Mouse (Mus musculus) heart, adult 8-10 months (tissue): ENCODE measurements around the gene Trim26. TPM values are rescaled to one million over a fixed set of nuclear protein-coding genes. Genes with fewer than 3 reads are reported as not detected.
"Not testable (repeated sequence)": the region's sequence is repeated elsewhere in the genome, so short reads cannot be mapped to it uniquely, and the experiment has no call there.

Experiments
- DNase-seq: peaks from one replicate; pipeline ENCODE4 v3.0.0; 2022; ENCODE audit warnings: low spot score
- total RNA-seq, 4 experiments: library from RNA; stranded (reverse); gene quantifications; 2 replicates each; pipeline ENCODE4 v1.2.4; 2022

The Trim26 gene
- total RNA-seq, result 10 to 100 TPM; 19.6 to 20.5 (median 19.9) TPM

DNA sequence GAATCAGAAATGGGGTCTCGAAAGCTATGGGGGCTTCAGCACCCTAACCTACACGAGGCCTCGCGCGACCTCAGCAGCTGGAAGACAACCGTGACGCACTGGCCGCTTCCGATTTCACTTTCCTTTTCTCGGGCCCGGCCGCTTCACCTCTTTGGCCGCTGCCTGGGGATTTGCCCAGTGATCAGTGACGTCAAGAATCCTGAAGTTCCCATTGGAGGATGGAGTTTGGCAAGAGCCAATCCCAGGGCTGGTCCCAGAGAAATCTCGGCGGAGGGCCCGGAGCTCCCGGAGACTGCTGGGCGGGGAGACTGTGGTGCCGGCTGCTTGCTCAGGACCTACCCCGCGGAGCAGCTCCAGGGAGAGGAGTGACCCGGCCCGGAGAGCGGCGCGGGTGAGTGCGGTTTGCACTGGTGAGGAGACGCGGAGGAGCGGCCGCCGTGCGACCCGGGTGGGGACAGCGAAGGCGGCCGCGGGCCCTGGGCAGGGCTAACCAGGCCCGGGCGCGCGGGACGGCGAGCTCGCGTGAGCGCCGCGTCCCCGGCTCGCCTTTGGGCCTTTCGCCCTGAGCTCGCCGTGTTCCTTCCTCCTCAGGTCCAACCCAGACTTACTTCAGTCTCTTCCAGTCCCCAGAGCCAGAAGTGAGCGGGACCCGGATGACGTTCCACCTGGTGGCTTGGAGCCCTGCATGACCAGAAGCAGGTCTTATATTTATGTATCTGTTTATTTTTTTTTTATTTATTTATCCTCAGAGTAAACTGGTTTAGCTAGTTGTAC lies at the start of gene Trim26:
TSS of gene Trim26 (plus strand) at position 261 of the 774 bp plus-strand sequence.
- peak; percentile 100 for DNase-seq

DNA sequence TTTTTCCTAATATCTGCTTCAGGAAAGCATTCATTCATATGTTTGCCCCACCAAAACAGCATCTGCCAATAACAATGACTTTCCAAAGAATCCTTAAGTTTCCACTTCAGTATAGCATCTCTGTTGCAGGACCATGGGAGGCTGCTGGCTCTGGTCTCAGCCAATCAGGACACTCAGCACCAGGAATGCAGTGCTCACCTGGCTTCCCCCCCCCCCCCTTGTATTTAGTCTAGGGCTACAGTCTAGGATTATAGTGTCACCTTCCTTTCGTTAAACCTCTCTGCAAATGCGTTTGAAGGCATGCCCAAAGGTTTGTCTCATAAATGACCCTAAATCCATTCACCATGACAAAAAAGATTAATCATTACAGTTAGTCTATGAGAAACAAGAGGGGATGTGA lies 48.6 kb upstream of the Trim26 start:
- DNase-seq, result no peak

DNA sequence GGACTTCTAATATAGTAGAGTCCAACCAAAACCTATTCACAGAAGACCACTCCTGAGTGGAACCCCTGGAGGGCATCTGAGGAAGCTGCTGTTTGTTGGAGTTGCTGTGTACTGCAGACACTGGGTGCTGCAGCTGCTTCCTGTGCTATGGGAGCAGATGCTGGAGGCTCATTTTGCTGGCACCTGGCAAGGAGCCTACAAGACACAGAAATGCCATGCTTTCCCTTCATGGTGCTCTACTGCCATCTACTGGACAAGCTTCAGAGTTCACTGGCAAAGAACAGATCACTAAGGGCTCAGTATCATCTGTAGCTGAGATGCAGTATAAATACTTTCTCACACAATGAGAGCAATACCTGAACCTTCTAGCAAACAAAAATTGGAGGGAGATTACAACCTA lies 48.1 kb upstream of the Trim26 start:
- peak; percentile 59 for DNase-seq

DNA sequence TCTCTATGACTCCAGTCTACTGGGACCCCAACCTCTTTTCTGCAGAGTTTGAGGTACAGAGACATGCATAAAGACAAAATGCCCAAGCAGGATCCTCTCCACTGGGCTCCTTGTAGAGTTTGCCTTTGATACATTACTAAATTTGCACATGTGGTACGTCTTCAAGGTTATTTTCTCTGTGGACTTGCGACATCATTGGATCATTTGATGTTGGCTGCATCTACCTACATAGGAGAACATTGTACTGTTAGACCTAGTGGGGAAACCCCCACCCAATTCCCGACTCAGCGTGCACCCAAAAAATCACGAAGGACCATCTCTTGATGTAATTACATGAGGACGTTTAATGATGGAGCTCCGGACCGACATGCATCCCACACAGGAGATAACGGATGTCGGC lies 37.4 kb upstream of the Trim26 start:
- no peak for DNase-seq

DNA sequence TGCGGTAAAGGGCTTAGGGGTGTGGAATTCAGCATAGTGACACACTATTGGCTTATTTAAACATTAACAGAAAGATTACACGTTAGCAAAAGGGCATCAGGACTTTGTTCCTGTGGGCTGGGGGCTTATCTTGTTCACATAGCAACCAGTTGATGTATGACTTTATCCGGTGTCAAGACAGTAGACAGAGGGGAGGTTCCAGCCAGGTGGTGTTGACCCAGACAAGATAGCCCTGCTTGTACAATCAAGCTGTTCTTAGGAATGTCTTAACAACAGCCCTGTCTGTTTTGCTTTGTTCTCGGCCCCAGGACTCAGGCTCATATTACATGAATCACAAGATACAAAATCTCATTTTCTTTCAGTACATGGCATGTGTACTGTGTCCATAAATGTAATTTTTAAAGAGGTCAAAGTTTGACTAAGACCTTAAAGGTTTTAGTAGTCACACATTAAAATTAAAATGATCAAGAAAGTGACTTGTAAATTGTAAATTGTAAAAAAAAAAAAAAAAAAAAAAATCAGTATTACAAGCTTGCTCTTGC lies 36.9 kb upstream of the Trim26 start:
- DNase-seq, result not testable (repeated sequence)

DNA sequence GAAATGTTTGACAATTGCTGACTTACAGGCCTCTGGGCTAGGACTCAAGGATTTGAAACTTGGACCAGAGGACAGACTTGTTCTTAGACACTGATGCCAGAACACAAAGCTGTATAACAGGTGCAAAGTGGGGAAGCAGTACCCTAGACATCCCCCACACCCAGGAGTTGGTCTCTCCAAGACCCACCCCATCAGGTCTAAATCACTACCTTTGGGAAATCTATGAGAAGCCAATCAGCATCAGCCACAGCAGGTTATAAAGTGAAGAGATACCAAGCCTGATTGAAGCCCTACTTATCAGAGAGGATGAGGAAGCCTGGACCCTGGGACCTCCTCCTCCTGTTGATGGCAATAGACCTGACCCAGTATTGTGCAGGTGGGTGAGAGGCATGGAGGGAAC lies 25.1 kb upstream of the Trim26 start, which contains the start of gene H2-M10.6:
TSS of gene H2-M10.6 (plus strand) at position 301 of the 400 bp plus-strand sequence.
- DNase-seq, result no peak

DNA sequence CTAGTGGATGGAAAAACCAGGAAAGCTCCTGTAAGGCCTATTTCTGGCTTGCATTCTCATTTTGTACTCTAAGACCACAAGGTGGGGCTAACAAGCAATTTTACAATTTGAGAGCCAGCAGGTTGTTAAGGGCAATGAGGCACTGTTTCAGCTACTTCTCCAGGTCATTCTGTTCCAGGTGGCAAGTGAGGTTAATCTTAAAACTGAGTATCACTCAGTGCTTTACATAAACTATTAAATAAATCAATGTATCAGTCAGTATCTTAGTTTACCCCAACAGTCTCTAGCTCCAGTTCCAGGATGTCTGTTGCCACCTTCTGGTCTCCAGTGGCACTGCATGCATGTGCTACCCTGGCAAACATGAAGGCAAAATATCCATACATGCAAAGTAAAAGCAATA lies 12.9 kb upstream of the Trim26 start:
- DNase-seq, result peak; percentile 57

DNA sequence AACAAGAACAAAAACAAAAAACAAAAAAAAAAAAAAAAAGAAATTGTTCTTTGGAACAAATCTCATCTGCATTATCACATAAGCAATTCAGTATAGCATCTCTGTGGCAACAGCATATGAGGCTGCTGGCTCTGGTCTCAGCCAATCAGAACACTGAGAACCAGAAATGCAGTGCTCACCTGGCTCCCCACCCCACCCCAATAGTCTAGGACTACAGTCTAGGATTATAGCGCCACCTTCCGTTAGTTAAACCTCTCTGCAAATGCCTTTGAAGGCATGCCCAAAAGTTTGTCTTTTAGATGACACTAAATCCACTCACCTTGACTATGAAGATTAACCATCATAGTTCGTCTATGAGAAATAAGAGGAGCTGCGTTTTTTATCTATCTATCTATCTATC lies 11.4 kb upstream of the Trim26 start:
- no peak for DNase-seq

DNA sequence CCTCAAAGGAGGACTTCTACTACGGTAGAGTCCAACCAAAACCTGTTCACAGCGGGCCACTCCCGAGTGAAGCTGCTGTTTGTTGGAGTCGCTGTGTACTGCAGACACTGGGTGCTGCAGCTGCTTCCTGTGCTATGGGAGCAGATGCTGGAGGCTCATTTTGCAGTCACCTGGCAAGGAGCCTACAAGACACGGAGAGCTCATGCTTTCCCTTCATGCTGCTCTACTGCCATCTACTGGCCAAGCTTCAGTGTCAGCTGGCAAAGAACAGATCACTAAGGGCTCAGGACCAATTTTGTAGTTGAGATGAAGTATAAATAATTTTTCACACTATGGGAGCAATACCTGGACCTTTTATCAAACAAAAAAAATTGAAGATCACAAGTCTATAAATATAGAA lies 10.9 kb upstream of the Trim26 start:
- peak; percentile 88 for DNase-seq

DNA sequence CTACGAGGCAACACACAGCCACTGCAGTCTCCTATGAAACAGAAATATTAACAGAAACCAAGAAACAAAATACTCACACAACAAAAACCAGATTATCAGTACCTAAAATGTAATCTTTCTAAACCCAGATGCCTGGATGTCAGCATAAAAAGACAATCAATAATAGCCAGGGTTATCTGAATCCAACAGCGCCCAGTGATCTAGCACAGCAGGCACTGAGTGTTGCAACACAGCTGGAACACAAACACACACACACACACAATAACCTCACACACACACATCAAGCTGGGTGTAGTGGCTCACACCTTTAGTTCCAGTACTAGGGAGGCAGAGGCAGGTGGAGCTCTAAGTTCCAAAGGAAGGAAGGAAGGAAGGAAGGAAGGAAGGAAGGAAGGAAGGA lies 8.4 kb upstream of the Trim26 start:
- DNase-seq, result no peak

DNA sequence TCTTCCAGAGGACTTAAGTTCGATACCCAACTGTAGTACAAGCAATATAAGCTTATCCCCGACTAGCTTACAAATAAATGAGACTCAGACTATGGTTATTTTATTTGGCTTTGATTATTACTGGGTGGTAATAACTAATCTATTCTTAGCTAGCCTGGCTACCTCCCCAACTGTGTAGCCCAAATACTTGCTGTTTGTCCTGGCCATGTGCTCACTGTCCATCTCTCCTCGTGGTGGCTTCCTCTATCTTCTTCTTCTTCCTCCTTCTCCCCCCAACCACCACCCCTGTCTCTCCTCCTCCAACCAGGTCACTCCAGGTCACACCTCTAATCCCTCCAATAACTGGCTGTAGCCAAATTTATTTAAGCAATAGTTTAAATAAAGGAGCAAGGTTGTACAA lies 6.5 kb upstream of the Trim26 start:
- DNase-seq, result no peak

DNA sequence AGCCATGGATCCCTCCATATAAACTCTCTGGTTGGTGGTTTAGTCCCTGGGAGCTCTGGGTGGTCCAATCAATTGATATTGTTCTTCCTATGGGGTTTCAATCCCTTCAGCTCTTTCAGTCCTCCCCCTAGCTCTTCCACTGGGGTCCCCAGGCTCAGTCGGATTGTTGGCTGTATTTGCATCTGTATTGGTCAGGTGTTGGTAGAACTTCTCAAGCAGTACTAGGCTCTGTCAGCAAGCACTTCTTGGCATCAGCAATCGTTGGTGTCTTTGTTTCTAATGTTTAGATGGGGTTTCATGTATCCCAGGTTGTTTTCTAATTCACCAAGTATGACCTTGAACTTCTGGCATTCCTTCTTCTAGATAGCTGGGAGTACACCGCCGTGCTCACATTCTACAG lies 4.2 kb upstream of the Trim26 start:
- DNase-seq, result no peak

DNA sequence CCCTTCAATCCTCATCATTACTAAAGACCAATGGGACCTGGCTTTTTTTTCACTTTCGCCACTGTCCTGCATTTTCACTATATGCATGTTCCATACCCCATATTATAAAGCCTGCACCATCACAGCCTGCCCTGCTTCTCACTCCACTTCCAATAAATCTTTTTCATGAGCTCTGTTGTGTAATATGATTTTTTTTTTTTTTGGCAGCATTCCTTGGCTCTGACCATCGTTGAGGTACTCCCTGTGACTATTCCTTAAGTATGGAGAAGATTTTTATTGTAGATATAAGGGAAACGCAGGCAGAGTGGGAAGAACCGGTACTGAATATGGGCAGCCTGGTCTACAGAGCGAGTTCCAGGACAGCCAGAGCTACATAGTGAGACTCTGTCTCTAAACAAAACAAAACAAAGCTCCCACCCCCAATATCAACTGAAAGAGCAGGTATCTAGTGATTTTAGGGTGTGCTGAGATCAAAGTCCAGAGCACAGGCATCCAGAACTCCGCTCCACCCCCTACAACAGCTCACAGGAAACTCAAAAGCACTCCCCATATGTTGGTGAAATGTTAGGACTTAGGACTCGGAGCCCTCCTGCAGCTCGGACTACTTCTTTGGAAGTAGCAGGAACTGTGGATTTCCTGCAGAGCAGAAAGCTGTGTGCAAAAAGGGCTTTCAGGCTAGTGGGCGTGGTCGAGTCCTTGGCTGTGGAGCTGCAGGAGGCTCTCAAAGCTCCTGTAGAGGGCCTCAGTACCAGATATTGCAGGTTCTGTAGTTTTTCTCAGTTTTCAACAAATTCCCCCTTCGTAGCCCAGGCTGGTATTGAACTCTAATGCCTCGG lies 1.1 kb upstream of the Trim26 start:
- DNase-seq, result peak; percentile 63

DNA sequence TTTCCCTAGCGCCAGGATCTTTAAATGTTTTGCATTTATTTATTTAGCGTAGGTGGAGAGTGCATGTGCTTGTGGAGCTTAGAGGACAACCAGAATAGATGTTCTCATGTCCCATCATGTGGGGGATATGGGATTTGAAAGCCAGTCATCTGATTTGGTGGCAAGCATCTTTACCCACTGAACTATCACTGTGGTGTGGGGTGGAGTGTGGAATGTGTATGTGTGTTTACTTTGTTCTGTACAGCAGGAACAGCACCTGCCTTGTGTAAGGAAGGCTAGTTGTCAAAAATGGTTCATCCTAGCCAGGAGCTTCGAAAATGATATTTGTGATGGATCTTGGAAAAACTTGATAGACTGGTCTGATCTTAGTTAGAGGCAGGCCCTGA lies 514 bp upstream of the Trim26 start:
- DNase-seq, result no peak

DNA sequence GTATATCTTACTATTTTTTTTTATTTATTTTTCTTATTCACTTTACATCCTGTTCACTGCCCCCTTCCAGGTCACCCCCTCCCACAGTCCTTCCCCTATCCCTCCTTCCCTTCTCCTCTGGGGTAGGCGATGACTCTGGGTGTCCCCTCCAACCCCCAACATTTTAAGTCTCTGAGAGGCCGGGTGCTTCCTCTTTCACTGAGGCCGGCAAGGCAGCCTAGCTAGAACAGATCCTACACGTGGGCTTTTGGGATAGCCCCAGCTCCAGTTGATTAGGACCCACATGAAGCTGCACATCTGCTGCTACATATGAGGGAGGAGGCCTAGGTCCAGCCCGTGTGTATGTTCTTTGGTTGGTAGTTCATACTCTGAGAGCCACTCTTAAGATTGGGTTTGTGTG lies 2.1 kb downstream of the Trim26 start:
- DNase-seq, result no peak

DNA sequence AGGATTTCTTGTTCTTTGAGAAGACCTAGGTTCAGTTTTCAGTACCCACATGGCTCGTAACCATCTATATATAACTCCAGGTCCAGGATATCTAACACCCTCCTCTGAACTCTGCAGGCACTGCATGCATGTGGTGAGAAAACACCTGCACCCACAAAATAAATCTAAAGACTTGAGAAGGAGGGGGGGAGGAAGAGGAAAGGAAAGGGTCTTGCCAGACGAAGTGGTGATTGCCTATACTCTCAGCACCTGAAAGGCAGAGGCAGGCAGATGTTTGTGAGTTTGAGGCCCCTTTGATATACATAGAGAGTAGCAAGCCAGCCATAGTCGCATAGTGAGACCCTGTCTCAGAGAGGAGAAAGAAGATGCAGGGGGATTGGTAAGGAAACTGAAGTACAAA lies 3.0 kb downstream of the Trim26 start:
- no peak for DNase-seq

DNA sequence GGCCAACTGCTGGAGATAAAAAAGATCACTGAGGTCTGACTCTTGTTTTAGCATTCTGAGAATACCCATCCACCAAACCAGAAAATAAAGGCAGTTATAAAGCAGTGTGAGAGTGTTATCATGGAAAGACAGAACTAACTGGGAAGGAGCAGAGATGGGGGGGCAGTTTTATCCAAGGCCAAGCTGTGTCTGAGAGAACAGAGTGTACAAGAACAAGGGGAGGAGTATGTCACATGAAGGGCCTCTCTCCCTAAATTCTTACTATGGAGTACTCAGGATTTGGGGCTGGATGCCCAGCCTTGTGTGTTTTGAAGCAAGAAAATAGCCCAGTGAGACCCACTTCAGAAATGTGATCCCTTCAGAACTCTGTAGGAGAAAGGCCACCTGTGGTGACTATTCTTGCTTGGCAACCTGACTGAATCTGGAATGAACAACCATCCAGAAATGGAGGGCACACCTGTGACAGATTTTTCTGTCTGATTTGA lies 4.1 kb downstream of the Trim26 start:
- peak; percentile 24 for DNase-seq

DNA sequence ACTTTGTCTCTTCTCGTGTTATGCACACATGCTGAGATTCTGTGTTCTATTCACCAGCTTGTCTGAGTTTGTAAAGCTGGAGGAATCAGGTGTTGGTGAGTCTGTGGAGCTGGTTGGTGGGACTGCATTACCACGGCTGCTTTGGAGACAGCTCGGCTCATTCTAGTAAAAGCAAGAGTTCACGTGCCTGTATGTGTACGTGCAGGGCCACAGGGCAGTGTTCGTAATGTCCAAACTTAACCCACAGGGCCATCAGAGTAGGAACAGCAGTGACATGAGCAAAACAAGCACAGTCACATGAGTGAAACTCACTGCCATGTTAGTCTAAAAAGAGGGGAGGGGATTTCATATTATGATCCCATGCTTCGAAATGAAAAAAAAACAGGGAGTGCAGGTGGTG lies 6.8 kb downstream of the Trim26 start:
- DNase-seq, result no peak

DNA sequence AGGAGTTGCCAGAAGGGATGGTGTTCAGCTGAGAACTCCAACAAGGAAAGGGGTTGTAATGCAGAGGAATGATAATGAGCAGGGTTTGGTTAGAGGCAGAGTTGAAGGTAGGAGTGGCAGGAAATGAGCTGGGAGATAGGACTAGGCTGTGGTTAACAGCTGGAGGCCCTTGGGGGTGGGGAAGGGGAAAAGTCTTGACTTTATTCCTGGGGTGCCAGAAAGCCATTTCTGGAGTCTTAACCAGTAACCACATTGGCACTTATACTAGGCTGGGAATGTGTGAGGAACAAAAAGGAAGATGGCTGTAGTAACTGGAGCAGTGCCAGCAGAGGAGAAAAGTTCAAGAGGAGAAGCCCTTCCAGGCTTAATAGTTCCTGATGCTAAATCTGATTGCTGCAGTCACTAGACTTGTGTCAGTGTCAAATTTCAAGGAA lies 7.4 kb downstream of the Trim26 start:
- DNase-seq, result no peak

DNA sequence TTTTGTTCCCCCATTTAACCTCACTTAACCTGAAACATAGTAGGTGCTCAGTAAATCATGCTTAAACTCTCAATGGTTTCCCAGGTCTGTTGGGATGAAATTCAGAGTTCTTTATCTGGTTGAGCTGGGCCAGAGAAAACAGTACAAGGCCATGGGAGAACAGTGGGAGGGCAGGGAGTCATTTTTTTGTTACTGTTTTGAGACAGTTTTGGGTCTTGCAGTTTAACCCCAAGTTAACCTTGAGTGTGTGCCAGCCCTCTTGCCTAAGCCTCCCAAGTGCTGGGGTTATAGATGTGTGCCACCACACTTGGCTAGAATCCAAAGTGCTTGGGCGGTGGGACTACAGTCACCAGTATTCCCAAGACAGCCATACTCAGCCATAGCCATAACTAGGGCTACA lies 7.8 kb downstream of the Trim26 start:
- DNase-seq, result no peak

DNA sequence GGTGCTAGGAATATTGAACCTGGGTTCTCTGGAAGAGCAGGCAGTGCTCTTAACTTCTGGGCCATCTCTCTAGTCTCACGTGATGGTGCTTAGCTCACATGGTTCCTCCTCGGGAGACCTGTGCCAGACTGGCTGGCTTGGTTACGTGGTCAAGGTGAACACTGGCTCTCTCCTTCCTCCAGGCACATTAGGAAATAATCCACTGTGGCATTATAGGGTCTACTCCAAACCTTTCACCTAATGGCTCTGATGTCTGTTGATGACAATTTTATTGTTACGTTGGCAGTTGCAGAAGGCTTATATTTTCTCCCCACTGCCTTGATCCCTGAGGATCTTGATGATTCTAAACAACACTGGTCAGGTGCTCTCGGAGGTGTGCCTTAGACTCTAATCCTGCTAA lies 12.0 kb downstream of the Trim26 start:
- no peak for DNase-seq

DNA sequence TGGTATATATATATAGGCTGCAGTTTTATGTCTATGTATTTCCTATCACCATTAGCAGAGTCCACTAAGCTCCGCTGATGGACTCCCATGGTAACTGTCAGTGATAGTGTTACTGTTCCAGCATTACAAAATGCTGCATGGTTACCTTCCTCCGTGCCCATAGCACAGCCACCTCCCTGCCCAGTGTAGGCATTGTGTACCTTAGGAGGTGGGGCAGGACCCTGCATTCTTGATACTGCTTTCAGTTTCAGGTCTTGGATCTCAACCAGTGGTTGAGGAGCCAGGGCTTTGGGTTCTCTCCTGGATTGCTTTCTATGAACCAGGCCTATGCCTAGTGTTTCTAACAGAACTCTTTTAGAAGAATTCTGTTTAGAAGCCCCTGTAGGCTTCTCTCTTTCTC lies 13.1 kb downstream of the Trim26 start:
- no peak for DNase-seq

DNA sequence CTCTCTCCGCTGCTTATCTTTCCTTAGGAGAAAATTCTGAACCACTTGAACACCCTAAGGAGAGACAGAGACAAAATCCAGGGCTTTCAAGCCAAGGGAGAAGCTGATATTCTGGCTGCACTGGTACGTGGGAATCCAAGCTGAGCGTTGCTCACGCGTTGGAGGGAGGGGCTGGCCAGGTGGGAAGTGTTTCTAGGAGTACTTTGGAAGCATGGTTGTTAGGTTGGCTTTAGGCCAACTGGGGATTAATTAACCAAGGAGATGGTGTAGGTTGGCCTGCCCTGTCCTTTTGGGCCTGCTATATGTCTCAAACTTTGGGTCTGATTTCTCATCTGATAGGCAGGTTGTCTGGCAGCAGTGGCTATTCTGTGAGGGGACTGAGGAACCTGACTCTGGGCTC lies 14.3 kb downstream of the Trim26 start:
- no peak for DNase-seq
